ENCODE assay signal across 7 mouse cellular contexts in genomic region chr5:134176169-134176881, GRCm38 (mm10). TPM values are rescaled to one million over a fixed set of nuclear protein-coding genes. Genes with fewer than 3 reads are reported as not detected.
DNase-seq lines count a peak whose midpoint lies in the region; ATAC-seq and TF ChIP-seq lines count a peak whose summit lies in the region.

Rcc1l (minus strand) TSS chr5:134176774.

- H3K4me1 ChIP-seq in embryonic facial prominence, embryonic 12.5 days = peaks cover 9% of the 10 kb centered on the region
- no peaks in the 10 kb centered on the region; the same call in 1 of the 2 replicates for H3K4me1 ChIP-seq in kidney, adult 2 months (ENCODE audit: control insufficient read depth, insufficient read depth, low read length)
- peaks cover 21% of the 10 kb centered on the region for H3K4me1 ChIP-seq in limb, embryonic 12.5 days (replicated peaks)
- H3K4me1 ChIP-seq in midbrain, embryonic 15.5 days = peaks cover 15% of the 10 kb centered on the region
- H3K4me1 ChIP-seq in spleen, adult 2 months (ENCODE audit: control insufficient read depth, insufficient read depth, insufficient read length) = no peaks in the 10 kb centered on the region; the same call in 1 of the 2 replicates

- ATAC-seq in embryonic facial prominence, embryonic 12.5 days (ENCODE audit: insufficient number of reproducible peaks, insufficient read depth, low FRiP score, low TSS enrichment) = peak; percentile 71
- peak; percentile 82 for ATAC-seq in limb, embryonic 12.5 days (ENCODE audit: insufficient number of reproducible peaks, insufficient read depth, low FRiP score, low TSS enrichment, low read depth)
- peak; percentile 92 for ATAC-seq in midbrain, embryonic 15.5 days (replicated peaks)

- H3K27me3 ChIP-seq in embryonic facial prominence, embryonic 12.5 days = no peaks in the 10 kb centered on the region
- H3K27me3 ChIP-seq in kidney, adult 2 months (replicated peaks; ENCODE audit: control insufficient read depth, insufficient read depth, low read length) = no peaks in the 10 kb centered on the region
- no peaks in the 10 kb centered on the region for H3K27me3 ChIP-seq in limb, embryonic 12.5 days
- no peaks in the 10 kb centered on the region for H3K27me3 ChIP-seq in midbrain, embryonic 15.5 days (replicated peaks)
- H3K27me3 ChIP-seq in spleen, adult 2 months (ENCODE audit: control insufficient read depth, insufficient read depth, low read length) = no peaks in the 10 kb centered on the region

- TF ChIP-seq CTCF in kidney, adult 2 months (conservative IDR thresholded peaks at IDR 0.05; ENCODE audit: insufficient read depth, insufficient read length, low read depth, low read length) = no peak
- no peak for TF ChIP-seq CTCF in spleen, adult 2 months (IDR thresholded peaks at IDR 0.05; ENCODE audit: extremely low read depth, insufficient read depth, insufficient read length, insufficient replicate concordance)

- peak; percentile 24 for TF ChIP-seq POLR2A in kidney, adult 2 months (IDR thresholded peaks at IDR 0.05; ENCODE audit: low read depth, low read length)
- no peak for TF ChIP-seq POLR2A in spleen, adult 2 months (IDR thresholded peaks at IDR 0.05; ENCODE audit: low read depth, low read length)

- WGBS in embryonic facial prominence, embryonic 12.5 days = under 1% methylated on average over 72 of the region's 72 CpGs
- WGBS in kidney, adult 2 months = under 1% methylated on average over 72 of the region's 72 CpGs
- under 1% methylated on average over 72 of the region's 72 CpGs for WGBS in limb, embryonic 12.5 days
- under 1% methylated on average over 72 of the region's 72 CpGs for whole genome bisulfite sequencing in midbrain, embryonic 15.5 days
- under 1% methylated on average over 69 of the region's 72 CpGs for WGBS in spleen, adult 2 months

- H3K4me3 ChIP-seq in embryonic facial prominence, embryonic 12.5 days = peak within 1 kb of the TSS; percentile 97
- peak within 1 kb of the TSS; percentile 80 for H3K4me3 ChIP-seq in kidney, adult 2 months (ENCODE audit: insufficient read depth, low read depth, low read length)
- peak within 1 kb of the TSS; percentile 97 for H3K4me3 ChIP-seq in limb, embryonic 12.5 days (replicated peaks)
- H3K4me3 ChIP-seq in midbrain, embryonic 15.5 days = peak within 1 kb of the TSS; percentile 86
- H3K4me3 ChIP-seq in spleen, adult 2 months (ENCODE audit: extremely low read depth, insufficient read depth, insufficient read length) = peak within 1 kb of the TSS; percentile 83

- peaks cover 8% of the 10 kb centered on the region for H3K36me3 ChIP-seq in embryonic facial prominence, embryonic 12.5 days
- no peaks in the 10 kb centered on the region for H3K36me3 ChIP-seq in kidney, adult 2 months (ENCODE audit: control insufficient read depth, insufficient read depth, low read length)
- H3K36me3 ChIP-seq in limb, embryonic 12.5 days = peaks cover 17% of the 10 kb centered on the region; the same call in 1 of the 2 replicates
- 0 out of 2 replicates have a peak, but pooled peaks cover 3% of the 10 kb centered on the region for H3K36me3 ChIP-seq in midbrain, embryonic 15.5 days (replicated peaks)
- no peaks in the 10 kb centered on the region for H3K36me3 ChIP-seq in spleen, adult 2 months (ENCODE audit: control insufficient read depth, insufficient read depth, low read length)

- no peaks in the 10 kb centered on the region for H3K9me3 ChIP-seq in embryonic facial prominence, embryonic 12.5 days
- no peaks in the 10 kb centered on the region for H3K9me3 ChIP-seq in limb, embryonic 12.5 days
- no peaks in the 10 kb centered on the region for H3K9me3 ChIP-seq in midbrain, embryonic 15.5 days

- peak within 1 kb of the TSS; percentile 73 for H3K27ac ChIP-seq in embryonic facial prominence, embryonic 12.5 days
- peak within 1 kb of the TSS; percentile 79 for H3K27ac ChIP-seq in kidney, adult 2 months (ENCODE audit: insufficient read depth, low read depth, low read length)
- peak within 1 kb of the TSS; percentile 84 for H3K27ac ChIP-seq in limb, embryonic 12.5 days
- peak within 1 kb of the TSS; percentile 72 for H3K27ac ChIP-seq in midbrain, embryonic 15.5 days
- no peak within 1 kb of the TSS for H3K27ac ChIP-seq in spleen, adult 2 months (ENCODE audit: insufficient read depth, low read length)

- peak; percentile 80 for DNase-seq in adrenal gland, postnatal 25 days
- peak; percentile 89 to 93 for DNase-seq in heart, adult 18-20 months
- DNase-seq in kidney, adult 2 months = peak; percentile 91
- DNase-seq in spleen, adult 2 months (ENCODE audit: low read depth in 1 of 2, low spot score in 2 of 2) = peak; percentile 75 to 80

- H3K4me2 ChIP-seq in embryonic facial prominence, embryonic 12.5 days (replicated peaks) = peak within 1 kb of the TSS; percentile 81
- H3K4me2 ChIP-seq in limb, embryonic 12.5 days = peak within 1 kb of the TSS; percentile 91
- H3K4me2 ChIP-seq in midbrain, embryonic 15.5 days = peak within 1 kb of the TSS; percentile 72

- H3K9ac ChIP-seq in embryonic facial prominence, embryonic 12.5 days = peak within 1 kb of the TSS; percentile 70
- H3K9ac ChIP-seq in limb, embryonic 12.5 days (replicated peaks) = peak within 1 kb of the TSS; percentile 76
- peak within 1 kb of the TSS; percentile 51 for H3K9ac ChIP-seq in midbrain, embryonic 15.5 days

RNA-seq across cellular contexts. Expression of gene Rcc1l, which starts in this region (rescaled TPM):
- 25.4 and 29.6 TPM in 2 replicates for total RNA-seq in adrenal gland, postnatal 25 days (2021)
- 36.6 and 38.0 TPM in 2 replicates for polyA plus RNA-seq in embryonic facial prominence, embryonic 12.5 days (2016; fragmentation: Nextera tagmentation; extraction: Ambion mirVana)
- 10 to 100 TPM; 34.4 to 36.3 TPM for total RNA-seq in heart, adult 18-20 months (2021)
- 18.7 and 19.3 TPM in 2 replicates for polyA plus RNA-seq in kidney, adult 2 months (2012; rRNA removed)
- 35.9 and 40.1 TPM in 2 replicates for polyA plus RNA-seq in limb, embryonic 12.5 days (2016; fragmentation: Nextera tagmentation; extraction: Ambion mirVana)
- polyA plus RNA-seq in midbrain, embryonic 15.5 days (2015; fragmentation: Nextera tagmentation; extraction: Ambion mirVana) = 19.8 and 24.0 TPM in 2 replicates
- 10.7 and 12.0 TPM in 2 replicates for polyA plus RNA-seq in spleen, adult 2 months (2012; rRNA removed)
